Mouse (Mus musculus): ENCODE results near the gene Emilin3.

GRCm38 (mm10) chr2:160880453-160881195, 31.5 kb downstream of the Emilin3 start, which contains the start of gene Lpin3:
- TF ChIP-seq CTCF (IDR thresholded peaks at IDR 0.05): no peak
- TF ChIP-seq EP300 (IDR thresholded peaks at IDR 0.05): peak; percentile 63
